Mouse (Mus musculus): ENCODE measurements around the gene Palld. TPM values are rescaled to one million over a fixed set of nuclear protein-coding genes. Genes with fewer than 3 reads are reported as not detected.
A peak's percentile ranks its signal among the peaks of the same experiment; 100 is the strongest.

The Palld gene
- total and polyA plus RNA-seq, 3 experiments, result 0.87 to 7.1 (median 2.6) TPM

GRCm38 (mm10) chr8:61517502-61518185, 384.8 kb downstream of the Palld start (continued):
- TF ChIP-seq MXI1 (IDR thresholded peaks at IDR 0.05; ENCODE audit: low read depth, low read length), result no peak
- peak; percentile 40; the same call in 1 of the 2 replicates for TF ChIP-seq MYC (IDR thresholded peaks at IDR 0.05; ENCODE audit: low read depth, low read length)
- TF ChIP-seq NELFE (IDR thresholded peaks at IDR 0.05; ENCODE audit: low read depth, low read length), result no peak
- peak; percentile 41; the same call in 1 of the 2 replicates for TF ChIP-seq POLR2A (IDR thresholded peaks at IDR 0.05; ENCODE audit: low read depth, low read length)
- TF ChIP-seq GABPA (IDR thresholded peaks at IDR 0.05; ENCODE audit: insufficient replicate concordance, low read depth, low read length), result no peak
- no peak for TF ChIP-seq ZC3H11A (IDR thresholded peaks at IDR 0.05; ENCODE audit: low read depth, low read length)
- TF ChIP-seq KAT2A (IDR thresholded peaks at IDR 0.05; ENCODE audit: insufficient replicate concordance, low read length), result no peak
- no peak for TF ChIP-seq ZMIZ1 (IDR thresholded peaks at IDR 0.05; ENCODE audit: low read depth, low read length)
- TF ChIP-seq RAD21 (IDR thresholded peaks at IDR 0.05; ENCODE audit: low read depth, low read length), result no peak
- no peak for TF ChIP-seq TBP (conservative IDR thresholded peaks at IDR 0.05; ENCODE audit: low read depth, low read length)

- Histone ChIP-seq H3K4me2 (ENCODE audit: insufficient read depth, low read depth, poor library complexity, severe bottlenecking) (0 out of 2 replicates have a peak overlapping the region, but pooled peaks have one; percentile 35), H3K9ac (ENCODE audit: insufficient read depth, low read depth) (no peak overlapping the region), H3K4me3 (replicated peaks in 1 of 3; ENCODE audit: low read depth in 2 of 3, low read length in 2 of 3, poor library complexity in 1 of 3) (no peak overlapping the region), H3K79me2 (replicated peaks; ENCODE audit: control insufficient read depth, extremely low read depth, insufficient read depth, poor library complexity, severe bottlenecking) (no peaks in the 10 kb centered on the region), H3K9me3 (replicated peaks; ENCODE audit: low read length) (no peaks in the 10 kb centered on the region), H3K27me3 (replicated peaks) (no peaks in the 10 kb centered on the region), H3K4me1 (ENCODE audit: control insufficient read depth in 1 of 2, insufficient read depth in 2 of 2) (peaks cover 3 to 18% of the 10 kb centered on the region in 2 experiments; a peak in 3 of 4 replicates), H3K27ac (ENCODE audit: insufficient read depth, low read depth) (no peak overlapping the region), H3K36me3 (replicated peaks in 1 of 2; ENCODE audit: control insufficient read depth in 1 of 2, insufficient read depth in 1 of 2, low read length in 1 of 2) (peaks cover 6 to 33% of the 10 kb centered on the region in 2 experiments)
- dilution Hi-C loops (cut with MboI; ENCODE audit: extremely low pct_ligation_motif_present, extremely low pct_unique_long_range_greater_than_20kb, low sequenced_read_pairs), result no loop called here
- no peak for TF ChIP-seq SMC3 (IDR thresholded peaks at IDR 0.05; ENCODE audit: low read depth, low read length)
- no peak for TF ChIP-seq NELFE (IDR thresholded peaks at IDR 0.05; ENCODE audit: low read depth, low read length)
- DNase-seq (ENCODE audit: extremely low read depth), result no peak
- in situ Hi-C loops (cut with MboI; ENCODE audit: low pct_ligation_motif_present, low pct_unique_long_range_greater_than_20kb, low sequenced_read_pairs), result loop anchor here (25.0 kb wide), 3 partner anchors 455 to 1005 kb away; partner anchors contain the start of genes Aadat and Gm10283
These were observed 385.6 kb downstream of the Palld start for GRCm38 (mm10) chr8:61516745-61517501.

DNA sequence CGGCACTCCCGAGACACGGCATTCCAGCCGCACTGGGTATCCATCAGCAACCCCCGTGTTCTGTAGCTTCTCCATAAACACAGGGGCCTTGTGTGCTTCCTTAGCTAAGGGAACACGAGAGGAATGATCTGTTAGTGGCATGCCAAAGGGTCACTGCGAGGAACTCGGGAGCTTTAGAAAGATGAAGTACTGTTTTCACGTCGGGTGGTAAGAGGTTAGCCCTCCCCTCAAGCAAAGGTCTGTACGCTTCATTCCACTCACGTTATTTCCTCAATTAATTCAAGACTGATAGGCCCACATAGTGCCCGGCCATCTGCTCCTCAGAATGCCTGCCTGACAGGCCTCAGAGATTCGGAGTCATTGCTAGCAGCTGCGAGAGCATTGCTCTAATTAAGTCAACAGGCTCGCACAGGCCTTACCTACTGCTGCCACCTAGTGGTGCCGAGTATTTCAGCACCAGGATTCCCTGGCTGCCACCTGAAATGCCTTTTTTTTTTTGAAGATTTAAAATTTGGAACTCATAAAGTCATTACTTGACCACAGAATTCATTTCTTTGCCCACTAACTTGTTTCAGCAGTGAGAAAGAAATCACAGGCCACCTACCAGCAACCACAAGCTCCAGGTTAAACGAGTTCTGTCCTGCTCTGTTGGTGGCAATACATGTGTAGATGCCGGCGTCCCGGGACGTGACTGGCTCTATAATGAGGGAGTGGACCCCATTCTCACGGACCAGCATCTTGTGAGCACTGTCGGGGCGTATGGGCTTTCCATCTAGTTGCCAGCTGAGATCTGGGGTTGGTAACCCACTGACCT, 386.4 kb downstream of the Palld start:
- in situ Hi-C loops (cut with MboI; ENCODE audit: low pct_ligation_motif_present, low pct_unique_long_range_greater_than_20kb, low sequenced_read_pairs), result loop anchor here (25.0 kb wide), 3 partner anchors 454 to 1004 kb away; partner anchors contain the start of genes Aadat and Gm10283
- Histone ChIP-seq H3K4me1 (ENCODE audit: control insufficient read depth in 1 of 2, insufficient read depth in 2 of 2) (peaks cover 3 to 18% of the 10 kb centered on the region in 2 experiments; a peak in 3 of 4 replicates), H3K9ac (ENCODE audit: insufficient read depth, low read depth) (no peak overlapping the region), H3K27me3 (replicated peaks) (no peaks in the 10 kb centered on the region), H3K27ac (ENCODE audit: insufficient read depth, low read depth) (no peak overlapping the region), H3K9me3 (replicated peaks; ENCODE audit: low read length) (no peaks in the 10 kb centered on the region), H3K36me3 (replicated peaks in 1 of 2; ENCODE audit: control insufficient read depth in 1 of 2, insufficient read depth in 1 of 2, low read length in 1 of 2) (peaks cover 6 to 32% of the 10 kb centered on the region in 2 experiments), H3K79me2 (replicated peaks; ENCODE audit: control insufficient read depth, extremely low read depth, insufficient read depth, poor library complexity, severe bottlenecking) (no peaks in the 10 kb centered on the region), H3K4me3 (replicated peaks in 1 of 3; ENCODE audit: low read depth in 2 of 3, low read length in 2 of 3, poor library complexity in 1 of 3) (no peak overlapping the region), H3K4me2 (ENCODE audit: insufficient read depth, low read depth, poor library complexity, severe bottlenecking) (no peak overlapping the region)
- TF ChIP-seq MYC (IDR thresholded peaks at IDR 0.05; ENCODE audit: low read depth, low read length) (0 out of 2 replicates have a peak, but pooled peaks have one; percentile 27), CHD2 (IDR thresholded peaks at IDR 0.05; ENCODE audit: low read length) (no peak), ZC3H11A (IDR thresholded peaks at IDR 0.05; ENCODE audit: low read depth, low read length) (peak; percentile 40; the same call in 1 of the 2 replicates), MAX (IDR thresholded peaks at IDR 0.05; ENCODE audit: low read length) (0 out of 2 replicates have a peak, but pooled peaks have one; percentile 29), JUND (conservative IDR thresholded peaks at IDR 0.05; ENCODE audit: low read depth, low read length) (0 out of 2 replicates have a peak, but pooled peaks have one; percentile 36), IRF4 (IDR thresholded peaks at IDR 0.05; ENCODE audit: low read depth, low read length) (peak; percentile 48), NELFE (IDR thresholded peaks at IDR 0.05; ENCODE audit: low read depth, low read length) (peak; percentile 49; the same call in 1 of the 2 replicates), KAT2A (IDR thresholded peaks at IDR 0.05; ENCODE audit: insufficient replicate concordance, low read length) (no peak), SIN3A (IDR thresholded peaks at IDR 0.05; ENCODE audit: low read length) (peak; percentile 44; the same call in 1 of the 2 replicates), ZNF384 (IDR thresholded peaks at IDR 0.05; ENCODE audit: low read depth, low read length) (peak; percentile 81), RAD21 (IDR thresholded peaks at IDR 0.05; ENCODE audit: low read depth, low read length) (peak; percentile 89), MEF2A (IDR thresholded peaks at IDR 0.05; ENCODE audit: borderline replicate concordance, low read depth, low read length) (no peak), CTCF (conservative IDR thresholded peaks at IDR 0.05 in 1 of 2, IDR thresholded peaks at IDR 0.05 in 1 of 2; ENCODE audit: low read depth in 2 of 2, low read length in 2 of 2) (peak; percentile 76 to 91), NRF1 (IDR thresholded peaks at IDR 0.05; ENCODE audit: low read depth, low read length) (no peak), TBP (conservative IDR thresholded peaks at IDR 0.05; ENCODE audit: low read depth, low read length) (no peak), USF1 (IDR thresholded peaks at IDR 0.05; ENCODE audit: low read depth, low read length) (no peak), SMC3 (IDR thresholded peaks at IDR 0.05; ENCODE audit: low read depth, low read length) (peak; percentile 81), BHLHE40 (IDR thresholded peaks at IDR 0.05; ENCODE audit: low read depth, low read length) (0 out of 2 replicates have a peak, but pooled peaks have one; percentile 18)
- peak; percentile 82 for DNase-seq (ENCODE audit: extremely low read depth)
- dilution Hi-C loops (cut with MboI; ENCODE audit: extremely low pct_ligation_motif_present, extremely low pct_unique_long_range_greater_than_20kb, low sequenced_read_pairs), result no loop called here
